Mouse (Mus musculus): Measurements from ENCODE around the gene Hoxc5.

Hoxc5 gene

DNA sequence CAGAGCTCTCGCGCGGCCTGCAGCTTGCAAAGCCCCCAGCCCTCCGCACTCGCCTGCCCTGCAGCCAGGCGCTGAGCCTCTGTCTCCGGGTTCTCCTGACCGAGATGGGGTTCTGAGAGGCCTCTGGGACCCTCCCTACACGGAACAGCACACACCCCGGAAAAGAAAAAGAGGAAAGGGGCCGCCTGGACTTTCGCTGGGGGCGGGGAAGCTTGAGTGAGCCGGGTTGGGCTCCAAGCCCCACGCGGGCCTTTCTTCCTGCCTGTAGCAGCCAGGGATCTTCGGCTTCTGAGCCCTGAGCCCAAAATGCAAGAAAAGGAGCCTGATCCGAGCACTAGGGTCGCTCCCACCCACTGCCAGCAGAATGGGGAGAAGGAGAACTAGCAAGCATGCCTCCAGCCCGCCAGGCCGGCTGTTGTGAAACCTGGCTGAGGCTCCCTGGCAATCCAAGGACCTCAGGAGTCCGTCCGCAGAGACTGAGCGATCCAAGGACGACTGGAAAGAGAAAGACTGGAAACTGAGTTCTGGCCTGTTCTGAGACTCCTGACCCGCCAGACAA is 44.8 kb downstream of the Hoxc5 start:
- DNase-seq, result no peak

GRCm38 (mm10) chr15:103013238-103013984 is 46.2 kb downstream of the Hoxc5 start:
- peak; percentile 42 for DNase-seq

- no peak for DNase-seq
These were observed 47.1 kb downstream of the Hoxc5 start for GRCm38 (mm10) chr15:103014166-103015008.

DNA sequence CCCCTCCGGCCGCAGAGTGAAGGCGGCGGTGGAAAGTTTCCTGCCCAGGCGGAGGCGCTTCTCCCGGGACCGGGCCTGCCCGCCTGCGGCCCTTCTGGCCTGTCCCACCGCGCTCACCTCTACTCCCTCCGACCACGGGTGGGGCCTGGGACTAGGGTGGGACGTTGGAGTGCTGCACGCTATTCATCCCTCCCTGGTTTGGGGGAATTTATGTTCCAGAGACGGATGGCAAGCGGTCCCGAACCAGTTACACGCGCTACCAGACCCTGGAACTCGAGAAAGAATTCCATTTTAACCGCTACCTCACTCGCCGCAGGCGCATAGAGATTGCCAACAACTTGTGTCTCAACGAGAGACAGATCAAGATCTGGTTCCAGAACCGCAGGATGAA is 47.8 kb downstream of the Hoxc5 start:
- DNase-seq, result no peak

DNA sequence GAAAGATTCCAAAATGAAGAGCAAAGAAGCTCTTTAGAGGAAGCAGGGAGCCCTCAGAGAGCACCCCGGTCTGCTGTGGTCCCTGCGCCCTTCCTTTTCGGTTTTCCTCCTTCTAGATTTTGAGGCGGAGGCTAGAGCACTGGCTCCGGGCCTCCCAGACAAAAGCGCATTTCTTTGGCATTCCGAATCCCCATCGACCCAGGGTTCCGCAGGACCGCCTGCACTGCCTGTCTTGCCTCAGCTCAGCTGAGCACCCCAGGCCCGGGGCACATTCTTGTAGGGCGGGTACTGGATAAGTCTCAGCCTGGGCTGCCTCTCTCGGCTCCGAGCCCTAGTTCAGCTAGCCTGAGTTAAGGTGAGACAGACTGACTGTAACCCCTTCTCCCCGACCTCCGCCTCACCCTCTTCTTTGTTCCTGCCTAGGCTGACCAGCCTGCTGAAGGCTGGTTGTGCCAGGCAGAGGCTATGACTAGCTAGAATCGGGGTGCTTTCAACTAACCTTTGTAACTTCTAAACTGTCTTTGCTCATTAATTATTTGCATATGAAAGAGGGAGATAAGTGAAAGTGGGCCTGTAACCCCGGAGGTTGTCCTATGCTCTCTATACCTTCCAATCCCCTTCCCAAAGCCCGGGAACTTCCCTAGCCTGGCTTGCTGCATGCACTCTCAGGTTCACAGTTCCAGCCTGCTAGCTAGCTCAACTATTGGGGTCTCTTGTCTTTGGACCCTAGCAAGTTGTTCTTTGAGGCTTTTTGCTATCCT is 48.3 kb downstream of the Hoxc5 start:
- no peak for DNase-seq

DNA sequence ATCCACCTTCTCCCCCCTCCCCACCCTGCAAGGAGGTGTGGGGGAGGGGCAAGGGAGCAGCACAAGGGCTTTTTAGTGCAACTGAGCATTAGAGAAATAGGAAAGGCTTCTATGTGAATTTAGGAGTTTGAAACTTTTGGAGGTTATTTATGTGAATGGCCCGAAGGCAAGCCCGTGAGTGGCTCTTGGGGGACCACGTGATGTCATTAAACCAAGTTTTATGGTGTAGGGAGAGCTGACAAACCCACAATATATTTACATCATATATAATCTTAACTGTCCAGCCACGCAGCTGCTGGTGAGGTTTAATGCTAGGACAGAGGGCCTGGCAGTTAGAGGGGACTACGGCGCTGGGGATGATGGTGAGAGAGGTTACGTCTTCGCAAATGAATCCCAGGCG is 51.4 kb downstream of the Hoxc5 start, which contains the start of gene Hoxc4:
Gene Hoxc4 (plus strand): TSS at position 299 of the 400 bp plus-strand sequence.
- DNase-seq, result no peak

DNA sequence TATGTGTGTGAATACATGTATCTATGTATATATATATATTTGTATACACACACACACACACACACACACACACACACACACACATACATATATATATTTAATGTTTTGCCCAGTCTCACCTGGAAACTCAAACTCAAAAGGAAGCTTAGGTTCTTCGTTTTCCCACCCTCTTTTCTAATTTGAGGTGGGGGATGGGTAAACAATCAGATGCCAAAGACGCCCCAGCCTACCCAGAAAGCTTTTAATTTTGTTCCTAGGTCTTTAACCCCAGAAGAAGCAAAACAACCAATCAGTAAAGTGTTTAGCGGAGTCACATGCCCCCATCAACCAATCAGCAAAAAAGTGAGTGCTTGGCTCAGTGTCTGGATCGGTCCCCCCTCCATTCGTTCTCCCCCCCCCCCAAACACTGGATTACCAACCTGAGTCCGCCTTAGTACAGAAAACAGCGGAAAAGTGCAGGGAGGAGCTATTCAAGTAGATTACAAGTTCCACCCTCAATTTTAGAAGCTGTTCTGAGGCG is 53.7 kb downstream of the Hoxc5 start:
- no peak for DNase-seq

GRCm38 (mm10) chr15:103021544-103021943 is 54.3 kb downstream of the Hoxc5 start:
- no peak for DNase-seq

- DNase-seq, result no peak
These were observed 56.9 kb downstream of the Hoxc5 start for GRCm38 (mm10) chr15:103024131-103024530.

GRCm38 (mm10) chr15:103027266-103028235 is 60.3 kb downstream of the Hoxc5 start:
- no peak for DNase-seq

GRCm38 (mm10) chr15:103028916-103029512 is 61.8 kb downstream of the Hoxc5 start:
- no peak for DNase-seq

DNA sequence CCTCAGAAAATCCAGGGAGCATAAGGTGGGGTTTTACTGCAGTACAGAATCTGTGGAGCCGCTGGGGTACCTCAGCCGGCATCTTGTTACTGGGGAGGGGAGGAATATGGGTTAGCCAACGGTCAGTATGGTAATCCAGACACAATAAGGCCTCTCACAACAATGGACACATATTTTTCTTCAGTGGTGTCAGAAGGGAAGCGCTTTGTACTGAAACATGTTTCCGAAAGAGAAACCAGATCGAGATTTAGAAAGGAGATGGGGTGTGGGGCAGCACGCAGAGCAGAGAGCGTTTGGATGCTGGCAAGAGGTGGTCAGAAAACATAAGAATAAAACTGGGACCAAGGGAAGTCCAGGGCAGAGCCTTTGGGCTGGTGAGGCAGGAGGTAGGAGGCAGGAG is 62.9 kb downstream of the Hoxc5 start:
- DNase-seq, result no peak

DNA sequence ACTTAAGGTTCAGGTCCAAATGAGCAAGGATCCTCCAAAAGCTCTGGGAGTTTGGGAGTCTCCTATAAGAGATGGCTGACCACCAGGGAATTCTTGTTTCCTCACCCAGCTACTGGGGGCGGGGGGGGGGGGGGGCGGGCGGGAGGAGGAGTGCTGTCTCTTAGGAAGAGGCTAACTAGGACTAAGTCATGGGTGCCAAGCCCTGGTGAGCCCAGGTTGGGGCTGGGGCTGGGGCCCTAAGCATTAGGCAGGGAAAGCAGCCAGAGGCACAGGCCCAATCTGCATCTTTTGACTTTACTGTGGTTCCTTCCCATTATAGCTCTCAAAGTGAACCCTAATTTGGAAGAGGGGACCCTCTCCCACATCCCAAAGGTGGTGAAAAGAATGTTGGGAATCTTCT is 64.9 kb downstream of the Hoxc5 start:
- DNase-seq, result no peak

- no peak for DNase-seq
These were observed 65.7 kb downstream of the Hoxc5 start for GRCm38 (mm10) chr15:103032646-103033575.

GRCm38 (mm10) chr15:103034043-103034806 is 67.0 kb downstream of the Hoxc5 start:
- DNase-seq, result no peak

GRCm38 (mm10) chr15:103034807-103035547 is 67.7 kb downstream of the Hoxc5 start:
- no peak for DNase-seq

DNA sequence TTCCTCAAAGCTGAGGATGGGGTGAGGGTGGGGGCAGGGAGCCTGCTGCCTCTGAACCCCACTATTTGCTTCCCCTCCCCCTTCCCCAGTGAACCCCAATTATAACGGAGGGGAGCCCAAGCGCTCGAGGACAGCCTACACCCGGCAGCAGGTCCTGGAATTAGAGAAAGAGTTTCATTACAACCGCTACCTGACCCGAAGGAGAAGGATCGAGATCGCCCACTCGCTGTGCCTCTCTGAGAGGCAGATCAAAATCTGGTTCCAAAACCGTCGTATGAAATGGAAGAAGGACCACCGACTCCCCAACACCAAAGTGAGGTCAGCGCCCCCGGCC is 68.3 kb downstream of the Hoxc5 start:
- DNase-seq, result no peak

DNA sequence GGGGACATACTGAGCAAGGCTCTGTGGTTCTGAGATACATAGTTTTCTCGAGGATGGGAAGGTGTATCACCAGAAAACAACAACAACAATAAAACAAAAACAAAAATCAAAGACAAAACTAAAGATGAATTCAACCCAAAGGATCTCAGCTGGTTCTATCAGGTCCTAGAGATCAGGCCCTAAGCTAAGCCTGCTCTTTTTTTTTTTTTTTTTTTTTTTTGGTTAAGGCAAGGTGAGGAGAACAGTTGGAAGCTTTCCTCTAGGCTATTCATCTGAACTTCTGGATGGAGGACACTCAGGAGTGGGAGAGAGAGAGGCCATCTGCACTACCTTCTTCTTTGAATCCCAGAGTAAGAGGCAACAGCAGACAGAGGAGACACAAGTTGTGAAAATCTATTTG is 70.3 kb downstream of the Hoxc5 start:
- no peak for DNase-seq

Measured in liver (tissue).